Mouse (Mus musculus) testis, adult 2 months (tissue): ENCODE results near the gene Dnajc3. TPM values are rescaled to one million over a fixed set of nuclear protein-coding genes. Genes with fewer than 3 reads are reported as not detected.
A peak's percentile ranks its signal among the peaks of the same experiment; 100 is the strongest.

Experiments
- H3K27ac ChIP-seq: fragments of 200-500 bp; 2 replicates; pipeline ENCODE4 v1.5.1; 2012; ENCODE audit warnings: low read depth, low read length; ENCODE audit not compliant: control insufficient read depth, insufficient read depth
- H3K27me3 ChIP-seq: fragments of 200-500 bp; 2 replicates; pipeline ENCODE4 v1.6.1; 2012; ENCODE audit warnings: mild to moderate bottlenecking, low read length, moderate library complexity; ENCODE audit not compliant: control insufficient read depth, insufficient read depth
- H3K36me3 ChIP-seq: fragments of 200-500 bp; 2 replicates; pipeline ENCODE4 v1.6.1; 2012; ENCODE audit warnings: mild to moderate bottlenecking, low read length; ENCODE audit not compliant: control insufficient read depth, insufficient read depth
- H3K4me1 ChIP-seq: fragments of 200-500 bp; 2 replicates; pipeline ENCODE4 v1.6.1; 2012; ENCODE audit warnings: low read length; ENCODE audit not compliant: control insufficient read depth, insufficient read depth
- H3K4me3 ChIP-seq: fragments of 200-500 bp; 2 replicates; pipeline ENCODE4 v1.5.1; 2012; ENCODE audit warnings: low read depth, mild to moderate bottlenecking, low read length, moderate library complexity, mixed read lengths; ENCODE audit not compliant: control insufficient read depth
- CTCF ChIP-seq: fragments of 200-500 bp; IDR thresholded peaks from 2 replicates; pipeline ENCODE4 v1.5.1; 2012; ENCODE audit warnings: low read depth, mild to moderate bottlenecking, inconsistent platforms, low read length, moderate library complexity; ENCODE audit not compliant: control insufficient read depth, insufficient read depth, insufficient replicate concordance
- POLR2A ChIP-seq: fragments of 200-500 bp; IDR thresholded peaks from 2 replicates; pipeline ENCODE4 v1.6.1; 2012; ENCODE audit warnings: low read depth, mild to moderate bottlenecking, inconsistent platforms, low read length, moderate library complexity; ENCODE audit not compliant: control insufficient read depth
- polyA plus RNA-seq: library from polyadenylated mRNA; depleted of rRNA; stranded (reverse); fragments of >200 nt; gene quantifications from 2 replicates; pipeline ENCODE4 v1.2.3, GENCODE M21; 2012

Dnajc3 gene
- polyA plus RNA-seq, 1 experiment: 14.9 TPM

DNA sequence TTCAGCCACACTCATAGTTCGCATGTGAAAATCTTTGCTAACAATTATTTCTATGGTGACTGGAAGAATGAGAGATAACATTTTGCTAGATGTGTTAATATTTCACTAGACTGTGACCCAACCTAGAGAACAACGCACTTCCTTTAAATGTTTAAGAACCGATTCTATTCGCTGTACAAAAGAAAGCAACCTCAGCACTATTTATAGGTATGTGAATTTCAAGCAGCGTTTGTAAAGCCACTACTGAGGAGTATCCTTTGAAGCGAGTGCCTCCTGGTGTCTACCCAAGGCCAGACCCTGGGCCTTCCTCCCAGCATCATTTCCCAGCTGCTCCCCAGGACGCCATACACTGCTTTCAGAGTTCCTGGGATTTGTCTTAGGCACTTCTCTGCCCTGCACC is 17.1 kb upstream of the Dnajc3 start:
- Histone ChIP-seq H3K4me3 (no peak overlapping the region), H3K27me3 (peaks cover 3% of the 10 kb centered on the region; the same call in 1 of the 2 replicates), H3K36me3 (no peaks in the 10 kb centered on the region), H3K4me1 (peaks cover 18% of the 10 kb centered on the region), H3K27ac (no peak overlapping the region)
- TF ChIP-seq POLR2A (no peak), CTCF (no peak)

DNA sequence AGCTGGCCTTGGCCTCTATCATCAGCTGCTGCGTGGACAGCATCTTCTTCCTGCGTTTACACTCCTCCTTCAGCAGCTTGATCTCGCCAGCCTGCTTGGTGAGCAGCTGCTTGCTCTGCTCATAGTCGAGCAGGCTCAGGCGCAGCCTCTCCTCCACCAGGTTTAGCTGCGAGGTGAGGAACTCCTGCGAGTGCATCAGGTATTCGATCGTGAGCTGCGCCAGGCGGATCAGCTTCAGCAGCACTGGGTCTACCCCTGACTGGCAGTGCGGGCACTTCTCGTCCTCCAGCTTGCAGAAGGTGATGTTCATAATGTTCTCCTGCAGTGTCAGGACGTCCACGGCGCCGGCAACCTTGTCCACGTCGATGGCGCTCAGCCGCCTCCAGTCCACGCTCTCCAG is 15.5 kb upstream of the Dnajc3 start:
- H3K4me3 ChIP-seq: peak overlapping the region; percentile 88
- no peak for TF ChIP-seq CTCF
- TF ChIP-seq POLR2A: no peak
- H3K27me3 ChIP-seq: peaks cover 3% of the 10 kb centered on the region; the same call in 1 of the 2 replicates
- no peaks in the 10 kb centered on the region for H3K36me3 ChIP-seq
- H3K4me1 ChIP-seq: peaks cover 18% of the 10 kb centered on the region
- no peak overlapping the region for H3K27ac ChIP-seq

DNA sequence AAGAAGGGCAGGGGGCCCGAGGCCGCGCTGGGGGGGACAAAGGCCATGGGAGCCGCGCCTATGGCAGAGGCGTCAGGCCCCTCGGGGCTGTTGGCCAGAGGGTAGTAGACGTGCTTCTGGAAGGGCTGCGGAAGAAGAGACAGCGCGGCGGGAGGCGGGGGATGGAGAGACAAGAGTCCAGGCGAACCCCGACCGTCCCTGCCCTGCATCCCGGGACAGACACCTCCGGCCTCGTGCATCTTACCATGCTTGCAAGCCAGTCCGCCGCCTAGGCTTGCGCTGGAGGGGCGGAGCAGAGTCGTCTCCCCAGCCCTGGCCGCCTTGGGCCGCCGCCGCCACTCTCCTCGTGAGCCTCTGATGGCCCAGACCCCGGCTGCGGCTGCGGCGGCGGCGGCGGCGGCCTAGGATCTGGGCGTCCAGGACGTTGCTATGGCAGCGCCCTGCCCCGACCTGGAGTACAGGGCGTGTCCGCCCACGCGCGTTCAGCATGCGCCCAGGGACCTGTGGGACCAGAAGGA is 15.1 kb upstream of the Dnajc3 start:
- peaks cover 18% of the 10 kb centered on the region for H3K4me1 ChIP-seq
- H3K36me3 ChIP-seq: no peaks in the 10 kb centered on the region
- no peak for TF ChIP-seq CTCF
- TF ChIP-seq POLR2A: 0 out of 2 replicates have a peak, but pooled peaks have one; percentile 8
- peaks cover 3% of the 10 kb centered on the region; the same call in 1 of the 2 replicates for H3K27me3 ChIP-seq
- H3K4me3 ChIP-seq: peak overlapping the region; percentile 88
- no peak overlapping the region for H3K27ac ChIP-seq

DNA sequence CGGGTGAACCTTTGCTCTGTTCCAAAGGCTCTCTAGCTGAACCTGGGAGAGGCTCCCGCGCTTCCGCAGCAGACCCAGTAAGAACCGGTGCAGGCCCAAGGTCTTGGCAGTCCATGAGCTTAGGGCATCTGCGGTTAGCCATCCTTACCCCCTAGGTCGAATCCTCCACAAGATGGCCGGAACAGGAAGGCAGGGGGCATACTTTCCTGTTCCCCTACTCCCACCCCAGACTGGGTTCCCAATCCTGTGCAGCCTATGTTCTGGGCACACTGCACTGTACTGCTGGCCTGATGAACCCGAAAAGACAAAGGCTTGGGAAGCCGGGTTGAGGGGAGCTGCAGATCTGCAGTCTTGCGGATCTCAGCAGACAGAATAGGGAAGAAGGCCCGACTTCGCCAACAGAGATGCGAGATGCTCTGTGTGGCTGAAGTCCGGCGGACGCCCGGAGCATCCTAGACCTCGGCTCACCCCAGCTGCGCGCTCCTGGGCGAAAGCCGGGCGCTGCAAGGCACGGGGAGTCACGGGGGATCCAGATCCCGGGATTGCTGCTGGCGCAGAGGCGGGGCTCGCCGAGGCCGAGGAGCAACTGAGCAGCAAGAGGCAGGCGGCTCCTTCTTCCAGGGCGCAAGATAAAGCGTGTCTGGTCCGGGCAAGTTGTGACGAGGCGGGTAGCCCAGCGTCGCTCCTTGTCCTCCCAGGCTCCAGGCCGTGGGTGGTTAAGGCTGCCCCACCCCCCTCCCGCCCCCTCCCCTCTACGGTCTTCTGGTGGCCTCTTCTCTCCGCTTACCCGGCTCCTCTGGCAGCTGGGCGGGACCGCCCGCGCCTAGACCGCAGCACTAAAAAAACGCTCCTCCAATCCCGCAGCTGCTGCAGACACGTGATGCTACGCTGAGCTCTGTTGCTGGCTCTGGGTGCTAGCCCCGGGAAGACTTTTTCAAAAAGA is 12.8 kb upstream of the Dnajc3 start, which contains the start of gene Dzip1:
Gene Dzip1 (minus strand): TSS at position 788 of the 943 bp plus-strand sequence.
- Histone ChIP-seq H3K36me3 (no peaks in the 10 kb centered on the region), H3K27me3 (peaks cover 3% of the 10 kb centered on the region; the same call in 1 of the 2 replicates), H3K4me1 (peaks cover 18% of the 10 kb centered on the region), H3K27ac (no peak within 1 kb of the TSS), H3K4me3 (peak within 1 kb of the TSS; percentile 77)
- TF ChIP-seq CTCF (no peak), POLR2A (0 out of 2 replicates have a peak, but pooled peaks have one; percentile 15)

DNA sequence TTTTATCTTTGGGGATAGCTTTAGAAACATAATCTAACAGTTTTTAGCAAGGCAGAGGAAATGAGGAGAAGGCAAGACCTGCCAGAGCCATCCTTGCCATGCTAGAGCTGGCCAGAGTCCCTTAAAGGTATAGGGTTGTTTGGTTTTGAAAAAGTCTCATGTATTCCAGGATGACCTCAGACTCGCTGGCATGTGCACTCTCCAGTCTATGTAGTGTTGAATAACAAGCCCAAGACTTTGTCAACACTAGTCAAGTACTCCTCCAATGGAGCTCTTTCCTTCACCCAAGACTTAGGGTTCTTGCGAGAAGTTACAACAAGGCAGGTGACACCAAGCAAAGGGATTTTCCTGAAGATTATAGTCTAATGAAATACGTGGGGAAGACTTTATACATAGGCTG is 9.2 kb upstream of the Dnajc3 start:
- TF ChIP-seq POLR2A (no peak), CTCF (no peak)
- H3K27ac ChIP-seq: no peak overlapping the region
- no peaks in the 10 kb centered on the region for H3K36me3 ChIP-seq
- H3K4me1 ChIP-seq: peaks cover 9% of the 10 kb centered on the region
- H3K4me3 ChIP-seq: no peak overlapping the region; the same call in 1 of the 2 replicates
- peaks cover 3% of the 10 kb centered on the region; the same call in 1 of the 2 replicates for H3K27me3 ChIP-seq

DNA sequence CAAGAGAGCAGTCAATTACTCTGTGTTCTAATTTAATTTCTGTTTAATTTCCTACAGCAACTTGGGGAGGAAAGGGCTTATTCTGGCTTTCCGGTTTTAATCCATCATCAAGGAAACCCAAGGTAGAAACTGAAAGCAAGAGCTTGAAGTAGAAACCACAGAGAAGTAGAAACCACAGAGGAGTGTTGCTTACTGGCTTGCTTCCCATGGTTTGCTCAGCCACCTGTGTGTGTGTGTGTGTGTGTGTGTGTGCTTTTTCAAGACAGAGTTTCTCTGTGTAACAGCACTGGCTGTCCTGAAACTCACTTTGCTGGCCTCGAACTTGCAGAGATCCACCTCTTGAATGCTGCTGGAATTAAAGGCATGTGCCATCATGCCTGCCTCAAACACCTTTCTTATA is 8.0 kb upstream of the Dnajc3 start:
- Histone ChIP-seq H3K36me3 (no peaks in the 10 kb centered on the region), H3K4me3 (no peak overlapping the region), H3K4me1 (peaks cover 7% of the 10 kb centered on the region), H3K27ac (no peak overlapping the region), H3K27me3 (peaks cover under 1% of the 10 kb centered on the region; the same call in 1 of the 2 replicates)
- no peak for TF ChIP-seq CTCF
- no peak for TF ChIP-seq POLR2A

DNA sequence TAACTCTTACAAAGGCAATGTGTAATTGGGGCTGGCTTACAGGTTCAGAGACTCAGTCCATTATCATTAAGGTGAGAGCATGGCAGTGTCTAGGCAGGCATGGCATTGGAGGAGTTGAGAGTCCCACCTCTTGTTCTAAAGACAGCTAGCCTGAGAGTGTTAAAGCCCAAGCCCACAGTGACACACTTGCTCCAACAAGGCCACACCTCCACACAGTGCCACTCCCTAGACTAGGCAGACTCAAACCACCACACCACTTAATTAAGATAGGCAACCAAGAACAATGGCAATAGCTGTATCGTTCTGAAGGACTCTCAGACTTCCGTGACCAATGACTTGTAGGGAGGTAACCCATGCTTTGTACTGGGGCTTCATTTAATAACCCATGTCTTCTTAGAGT is 7.0 kb upstream of the Dnajc3 start:
- Histone ChIP-seq H3K27me3 (no peaks in the 10 kb centered on the region), H3K4me3 (no peak overlapping the region), H3K36me3 (no peaks in the 10 kb centered on the region), H3K27ac (no peak overlapping the region), H3K4me1 (peaks cover 7% of the 10 kb centered on the region)
- TF ChIP-seq CTCF (no peak), POLR2A (no peak)
